Mouse (Mus musculus) heart, postnatal 4 days (tissue): ENCODE data around the gene 4931440F15Rik. TPM values are rescaled to one million over a fixed set of nuclear protein-coding genes. Genes with fewer than 3 reads are reported as not detected.
"Not testable (repeated sequence)": the region's sequence is repeated elsewhere in the genome, so short reads cannot be mapped to it uniquely, and the experiment has no call there.

Experiments
- DNase-seq: peaks from one replicate; pipeline ENCODE4 v3.0.0; 2021
- total RNA-seq, 2 experiments: library from RNA; stranded (reverse); gene quantifications; 2 replicates each; pipeline ENCODE4 v1.2.3; 2021

4931440F15Rik gene
- total RNA-seq: 1 to 10 TPM; 1.1 to 1.5 TPM

- peak; percentile 20 for DNase-seq
Measured at GRCm38 (mm10) chr11:29825271-29825718, at the start of gene 4931440F15Rik. Gene 4931440F15Rik (minus strand): TSS chr11:29825668.

DNA sequence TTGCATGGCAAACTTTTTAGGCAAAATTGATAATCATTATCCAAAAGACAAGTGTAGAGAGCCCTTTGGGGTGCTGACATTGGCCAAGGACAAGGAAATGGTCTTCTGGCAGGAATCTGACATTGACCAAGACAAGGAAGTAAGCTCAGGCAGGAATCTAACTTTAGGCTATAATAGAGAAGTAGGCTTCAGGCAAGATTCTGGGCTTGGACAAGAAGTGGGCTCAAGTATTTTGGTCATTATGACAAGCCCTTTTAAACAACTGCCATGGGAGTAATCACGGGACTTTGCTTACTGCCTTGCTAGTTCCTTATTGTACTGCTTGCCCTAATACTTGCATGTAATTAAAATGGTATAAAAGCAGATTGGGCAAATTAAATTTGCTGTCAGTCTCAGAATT, 49.3 kb upstream of the 4931440F15Rik start:
- not testable (repeated sequence) for DNase-seq

DNA sequence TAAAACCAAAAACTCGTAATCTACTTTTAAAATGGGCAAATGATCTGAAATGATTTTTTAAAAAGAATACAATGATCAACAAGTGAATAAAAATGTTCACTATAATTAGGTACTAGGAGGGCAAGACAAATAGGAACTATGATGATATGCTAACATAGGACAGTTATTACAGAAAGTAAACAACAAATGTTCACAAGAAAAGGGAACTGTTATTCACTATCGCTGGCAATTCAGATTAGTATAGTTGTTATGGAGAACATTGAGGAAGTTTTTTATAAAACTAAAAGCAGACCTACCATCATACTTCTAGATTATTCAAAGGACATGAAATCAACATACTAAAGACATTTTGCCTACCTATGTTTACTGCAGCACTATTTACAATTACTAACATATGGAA, 44.7 kb upstream of the 4931440F15Rik start:
- no peak for DNase-seq

GRCm38 (mm10) chr11:29864269-29864668, 38.8 kb upstream of the 4931440F15Rik start:
- DNase-seq: no peak

- DNase-seq: peak; percentile 38
Measured at GRCm38 (mm10) chr11:29861750-29862397, 36.4 kb upstream of the 4931440F15Rik start.

DNA sequence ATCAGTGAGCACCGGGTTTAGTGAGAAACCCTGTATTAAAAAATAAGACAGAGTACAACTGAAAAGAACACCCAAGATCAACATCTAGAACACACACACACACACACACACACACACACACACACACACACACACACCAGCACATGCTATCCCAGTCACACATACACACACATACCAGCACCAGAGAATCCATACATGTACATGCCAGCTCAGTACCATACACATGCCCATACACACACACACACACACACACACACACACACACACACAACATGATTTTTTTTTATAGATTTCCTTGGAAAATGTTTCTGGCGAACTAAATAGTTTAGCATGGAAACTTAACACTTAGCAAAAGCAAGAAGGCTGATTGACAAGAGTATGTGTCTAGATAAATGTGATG, 35.6 kb upstream of the 4931440F15Rik start:
- DNase-seq: no peak

GRCm38 (mm10) chr11:29840606-29841227, 15.2 kb upstream of the 4931440F15Rik start:
- DNase-seq: no peak

DNA sequence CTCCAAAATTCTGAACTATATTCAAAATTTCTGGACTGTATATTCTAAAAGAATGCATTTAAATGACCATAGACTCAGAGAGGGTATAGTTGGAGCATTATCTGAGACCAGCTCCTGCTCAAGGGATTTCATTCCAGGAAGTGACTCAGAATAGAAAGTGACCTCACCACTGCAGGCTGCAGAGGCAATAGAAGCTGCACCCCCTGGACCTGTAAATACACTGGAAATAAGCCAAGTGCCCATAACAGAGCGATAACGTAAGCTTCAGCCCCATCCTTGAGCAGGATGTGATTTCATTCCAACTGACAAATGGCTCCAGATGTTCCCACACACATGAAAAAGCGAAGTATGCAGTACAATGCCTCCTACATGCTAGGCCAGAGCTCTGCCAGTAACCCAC, 14.3 kb upstream of the 4931440F15Rik start:
- DNase-seq: peak; percentile 73

DNA sequence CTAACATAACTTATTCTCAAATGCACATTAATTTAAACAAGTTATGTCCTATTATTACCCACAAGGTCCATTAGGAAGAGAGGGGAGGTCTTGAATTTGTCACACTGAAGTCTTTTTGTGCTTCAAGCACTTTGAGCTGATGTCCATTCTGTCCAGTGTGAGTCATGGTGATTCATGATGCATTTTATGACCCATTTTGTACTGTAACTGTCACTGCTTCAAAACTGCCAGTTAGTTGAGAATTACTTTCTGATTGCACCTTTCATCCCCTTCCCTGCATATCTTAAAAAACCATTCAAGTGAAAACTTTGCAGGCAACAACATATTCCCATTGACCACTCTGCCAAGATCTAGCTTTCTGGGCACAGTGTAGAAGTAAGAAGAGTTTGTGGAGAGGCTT, 11.6 kb upstream of the 4931440F15Rik start:
- DNase-seq: no peak

GRCm38 (mm10) chr11:29827729-29828128, 2.3 kb upstream of the 4931440F15Rik start:
- DNase-seq: no peak

DNA sequence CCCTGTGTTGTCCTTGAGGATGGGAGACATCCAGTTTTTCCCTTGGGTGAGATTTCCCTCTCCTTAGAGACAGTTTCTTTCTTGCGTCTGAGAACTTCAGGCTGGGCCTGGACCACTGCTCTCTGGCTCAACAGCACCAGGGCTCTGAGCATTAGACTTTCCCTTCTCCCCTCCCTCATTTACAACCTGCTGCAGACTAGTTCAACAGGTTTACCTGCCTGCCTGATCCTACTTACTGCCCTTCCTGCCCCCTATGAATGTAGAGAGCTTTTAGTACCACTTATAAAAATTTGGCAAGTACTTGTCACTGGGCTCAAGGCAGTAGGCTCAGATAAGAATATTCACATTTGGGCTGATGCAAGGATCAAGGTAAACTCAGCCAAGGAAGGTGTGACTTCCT, 533 bp upstream of the 4931440F15Rik start:
- DNase-seq: no peak

- not testable (repeated sequence) for DNase-seq
Measured at GRCm38 (mm10) chr11:29824474-29825270, 796 bp downstream of the 4931440F15Rik start.

- no peak for DNase-seq
Measured at GRCm38 (mm10) chr11:29823141-29823540, 2.3 kb downstream of the 4931440F15Rik start.

- no peak for DNase-seq
Measured at GRCm38 (mm10) chr11:29815670-29816069, 9.8 kb downstream of the 4931440F15Rik start.

DNA sequence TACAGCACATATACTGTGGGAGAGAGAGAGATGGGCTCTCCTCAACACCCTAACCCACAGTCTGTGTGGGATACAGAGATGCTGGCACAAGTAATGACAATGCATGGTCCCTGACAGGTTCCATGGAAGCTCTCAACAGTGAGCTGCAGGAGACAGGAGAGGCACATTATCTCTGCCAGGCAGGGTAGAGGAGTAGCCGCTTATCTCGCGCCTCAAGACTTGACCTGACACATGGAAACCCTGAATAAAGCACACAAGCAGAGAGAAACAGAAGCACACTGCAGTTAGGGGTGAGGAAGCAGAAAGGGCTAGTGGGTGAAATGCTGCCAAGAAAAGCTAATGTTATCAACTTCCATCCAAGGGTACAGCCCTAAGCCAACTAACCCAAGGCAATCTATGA, 10.2 kb downstream of the 4931440F15Rik start:
- DNase-seq: no peak

- DNase-seq: no peak
Measured at GRCm38 (mm10) chr11:29813267-29813666, 12.2 kb downstream of the 4931440F15Rik start.

- DNase-seq: no peak
Measured at GRCm38 (mm10) chr11:29812475-29812874, 13.0 kb downstream of the 4931440F15Rik start.

DNA sequence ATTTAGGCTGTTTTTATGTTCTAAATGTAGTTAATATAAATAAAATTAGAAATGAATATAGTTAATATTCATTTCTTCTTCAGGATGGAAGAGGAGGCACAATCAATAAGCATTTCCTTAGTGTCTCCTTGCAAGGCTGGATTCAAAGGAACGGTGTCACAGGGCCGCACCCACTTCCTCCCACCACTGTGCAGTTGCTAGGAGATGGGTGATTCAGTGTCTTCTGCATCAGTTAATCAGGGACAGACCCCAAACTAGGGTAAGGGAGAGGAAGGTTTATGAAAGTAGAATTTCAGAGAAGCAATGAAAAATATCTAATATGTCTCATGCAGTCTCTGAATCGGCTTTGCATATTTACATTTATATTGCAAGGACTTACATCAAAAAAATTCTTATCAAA, 15.1 kb downstream of the 4931440F15Rik start:
- DNase-seq: no peak

- DNase-seq: no peak
Measured at GRCm38 (mm10) chr11:29808981-29809589, 16.4 kb downstream of the 4931440F15Rik start.

GRCm38 (mm10) chr11:29808173-29808980, 17.1 kb downstream of the 4931440F15Rik start:
- DNase-seq: peak; percentile 30

GRCm38 (mm10) chr11:29807325-29807724, 18.1 kb downstream of the 4931440F15Rik start:
- no peak for DNase-seq
